Mouse (Mus musculus) liver, embryonic 14 days (tissue): ENCODE data around the gene Gm5485. TPM values are rescaled to one million over a fixed set of nuclear protein-coding genes. Genes with fewer than 3 reads are reported as not detected.

ENCODE experiments used
- polyA plus RNA-seq: library from polyadenylated mRNA; depleted of rRNA; stranded (reverse); fragments of >200 nt; gene quantifications from 2 replicates; pipeline ENCODE4 v1.2.3, GENCODE M21; 2012; rRNA removed

The Gm5485 gene
- not detected in 2 replicates for polyA plus RNA-seq

GRCm38 (mm10) chr16:48412246-48412645, at the start of gene Gm5485:
TSS of gene Gm5485 (minus strand) at chr16:48412416.

DNA sequence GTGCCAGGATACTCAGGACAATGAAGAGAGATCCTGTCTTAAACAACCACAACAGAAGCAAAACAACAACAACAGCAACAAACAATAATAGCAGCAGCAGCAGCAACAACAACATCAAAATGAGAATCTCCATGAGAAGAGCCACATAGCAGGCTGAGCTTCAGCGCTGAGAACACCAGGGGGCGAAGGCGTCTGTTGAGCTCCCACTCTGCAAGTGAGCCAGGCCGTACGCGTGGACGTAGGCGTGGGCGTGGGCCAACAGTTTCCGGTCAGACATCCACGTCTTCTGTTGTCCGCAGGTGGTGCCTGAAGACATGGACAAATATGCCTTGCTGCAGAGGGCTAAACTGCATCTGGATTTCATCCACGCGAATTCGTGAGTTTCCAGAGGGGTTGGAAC, 18.8 kb upstream of the Gm5485 start, which contains the start of gene Morc1:
Gene Morc1 (plus strand): TSS at position 211 of the 400 bp plus-strand sequence.

Other genes with a start within 250 kb of the Gm5485 start
- gene Dppa4, start 128.7 kb downstream of the Gm5485 start, polyA plus RNA-seq = 0.01 and 0.05 TPM in 2 replicates
- gene Dppa2, start 108.5 kb downstream of the Gm5485 start, polyA plus RNA-seq = not detected in 2 replicates
- gene Morc1, start 18.8 kb upstream of the Gm5485 start, polyA plus RNA-seq = under 0.01 and 0.02 TPM in 2 replicates